Mouse (Mus musculus): ENCODE data around the gene Zfp414.

Zfp414 gene

DNA sequence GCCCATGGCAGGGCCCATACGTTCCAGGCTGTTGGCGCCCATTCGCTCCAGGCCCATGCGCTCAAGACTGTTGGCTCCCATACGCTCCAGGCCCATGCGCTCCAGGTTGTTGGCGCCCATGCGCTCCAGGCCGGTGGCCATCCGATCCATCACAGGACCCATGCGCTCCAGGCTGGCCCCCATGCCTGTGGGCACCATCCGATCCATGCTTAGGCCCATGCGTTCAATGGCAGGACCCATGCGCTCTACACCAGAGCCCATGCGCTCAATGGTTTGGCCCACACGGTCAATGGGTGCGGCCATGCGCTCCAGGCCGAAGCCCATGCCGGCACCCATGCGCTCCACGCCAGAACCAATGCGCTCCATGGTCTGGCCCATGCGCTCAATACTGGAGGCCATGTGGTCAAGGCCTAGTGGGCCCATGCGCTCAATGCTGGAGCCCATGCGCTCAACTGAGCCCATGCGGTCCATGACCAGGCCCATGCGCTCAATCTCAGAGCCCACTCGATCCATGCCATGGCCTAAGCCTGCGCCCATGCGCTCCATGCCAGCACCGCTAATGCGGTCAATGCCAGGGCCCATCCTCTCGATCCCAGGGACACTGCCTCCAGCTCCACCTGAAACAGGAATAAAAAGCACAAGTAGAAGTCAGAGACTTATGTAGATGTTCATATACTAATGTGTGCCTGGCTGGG is 21.0 kb downstream of the Zfp414 start:
- no peak for DNase-seq (ENCODE audit: extremely low spot score, low spot score)

DNA sequence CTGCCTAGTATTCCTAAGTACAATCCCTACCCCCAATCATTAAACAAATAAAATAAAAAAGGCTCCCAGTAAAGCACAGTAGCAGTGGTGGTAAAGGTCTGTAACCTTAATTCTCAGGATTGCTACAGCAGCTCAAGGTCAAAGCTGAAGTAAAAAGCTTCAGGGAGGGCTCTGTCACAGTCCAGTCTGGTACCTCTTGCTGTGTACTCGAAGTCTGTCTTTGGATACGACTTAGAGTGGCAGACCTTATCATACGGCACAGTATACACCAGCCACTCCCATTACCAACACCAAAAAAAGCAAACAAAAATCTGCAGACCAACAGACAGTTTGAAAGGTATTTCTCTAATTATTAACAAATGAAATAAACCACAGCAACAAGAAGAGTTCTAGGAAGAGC is 37.9 kb downstream of the Zfp414 start:
- no peak for DNase-seq (ENCODE audit: extremely low spot score, low spot score)

DNA sequence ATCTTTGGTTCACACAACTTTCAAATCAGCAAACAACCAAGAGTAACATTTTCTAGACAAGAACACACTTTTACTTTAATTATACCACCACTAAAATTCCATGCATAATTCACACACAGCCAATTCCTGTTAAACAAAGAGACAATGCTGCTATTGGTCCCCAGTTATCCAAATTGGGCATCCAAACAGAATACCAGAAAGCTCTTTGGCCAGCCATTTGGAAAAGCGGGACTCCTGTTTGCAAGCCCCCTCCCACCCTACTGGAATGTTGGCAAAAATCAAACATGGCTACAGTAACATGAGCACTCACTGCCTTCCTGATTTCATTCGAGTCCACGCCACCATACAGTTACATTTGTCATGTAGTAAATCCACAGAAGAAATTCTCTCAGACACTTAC is 40.8 kb downstream of the Zfp414 start:
- DNase-seq (ENCODE audit: extremely low spot score, low spot score) = no peak

DNA sequence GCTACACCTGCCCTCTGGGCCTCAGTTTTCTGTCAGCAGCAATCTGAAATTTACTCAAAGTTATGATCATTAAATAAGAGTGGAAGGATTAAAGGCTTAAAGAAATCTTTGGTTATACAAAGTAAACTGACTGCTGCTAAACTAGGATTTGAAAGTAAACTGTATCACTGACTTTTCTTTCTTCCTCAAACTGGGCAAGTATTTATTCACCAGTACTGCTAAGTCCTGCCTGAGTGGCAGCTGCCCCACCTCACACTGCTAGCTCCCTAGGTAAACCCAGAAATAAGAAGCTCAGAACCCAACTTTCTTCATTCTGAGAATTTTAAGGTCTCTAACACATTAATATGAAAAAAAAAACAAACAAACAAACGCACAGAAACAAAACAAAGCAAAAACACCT is 44.9 kb downstream of the Zfp414 start:
- DNase-seq (ENCODE audit: extremely low spot score, low spot score) = no peak

DNA sequence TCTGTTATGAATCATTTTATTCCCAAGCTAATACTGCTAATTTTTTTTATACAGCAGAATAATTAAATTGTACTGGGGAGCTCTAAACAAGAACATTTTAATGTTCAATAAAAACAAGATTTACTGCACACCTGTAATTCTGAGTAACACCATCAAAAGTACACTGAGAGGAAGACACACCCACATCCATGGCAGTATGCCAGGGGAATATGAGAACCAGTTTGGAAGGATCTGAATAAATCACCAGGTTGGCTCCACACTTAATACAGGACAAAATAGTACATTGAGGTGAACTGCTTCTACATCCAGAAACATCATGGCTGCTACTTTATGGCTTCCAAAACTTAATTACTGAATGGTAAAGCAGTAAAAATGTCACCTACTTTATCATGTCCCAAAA is 46.6 kb downstream of the Zfp414 start:
- DNase-seq (ENCODE audit: extremely low spot score, low spot score) = no peak

DNA sequence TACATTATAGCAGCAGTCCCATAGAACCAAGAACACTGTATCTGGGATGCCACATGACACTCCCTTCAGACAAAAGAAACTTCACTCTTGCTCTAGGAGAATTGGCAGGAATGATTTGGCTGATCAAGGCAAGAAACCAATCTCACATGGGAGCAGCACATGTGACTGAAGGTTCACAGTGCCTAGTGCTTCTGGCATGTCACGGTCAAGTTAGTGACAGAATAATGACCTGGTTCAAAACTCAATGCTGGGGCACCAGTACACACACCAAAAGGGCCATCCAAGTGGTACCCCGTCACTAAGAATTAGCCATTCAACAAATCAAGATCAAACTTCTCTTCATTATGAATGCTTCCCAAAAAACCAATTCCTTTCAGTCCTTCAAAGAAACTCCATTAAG is 47.2 kb downstream of the Zfp414 start:
- DNase-seq (ENCODE audit: extremely low spot score, low spot score) = no peak

DNA sequence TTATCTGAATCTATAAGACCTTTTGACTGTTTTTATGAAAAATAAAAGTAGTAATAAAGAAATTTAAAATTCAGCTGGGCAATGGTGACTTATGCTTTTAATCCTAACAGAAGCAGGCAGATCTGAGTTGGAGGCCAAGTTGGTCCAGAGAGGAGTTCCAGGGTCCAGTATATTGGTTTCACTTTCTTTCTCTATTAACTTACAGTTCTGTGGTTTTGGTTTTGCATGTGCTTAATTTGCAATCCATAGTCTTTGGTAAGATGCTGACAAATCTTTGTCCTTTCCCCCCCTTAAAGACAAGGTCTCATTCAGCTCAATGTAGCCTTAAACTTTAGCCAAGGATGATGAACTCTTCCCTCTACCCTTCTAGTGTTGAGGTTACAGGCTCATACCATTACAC is 49.9 kb downstream of the Zfp414 start:
- no peak for DNase-seq (ENCODE audit: extremely low spot score, low spot score)
